Mouse (Mus musculus): ENCODE results near the gene Epn1.

Gene Epn1

DNA sequence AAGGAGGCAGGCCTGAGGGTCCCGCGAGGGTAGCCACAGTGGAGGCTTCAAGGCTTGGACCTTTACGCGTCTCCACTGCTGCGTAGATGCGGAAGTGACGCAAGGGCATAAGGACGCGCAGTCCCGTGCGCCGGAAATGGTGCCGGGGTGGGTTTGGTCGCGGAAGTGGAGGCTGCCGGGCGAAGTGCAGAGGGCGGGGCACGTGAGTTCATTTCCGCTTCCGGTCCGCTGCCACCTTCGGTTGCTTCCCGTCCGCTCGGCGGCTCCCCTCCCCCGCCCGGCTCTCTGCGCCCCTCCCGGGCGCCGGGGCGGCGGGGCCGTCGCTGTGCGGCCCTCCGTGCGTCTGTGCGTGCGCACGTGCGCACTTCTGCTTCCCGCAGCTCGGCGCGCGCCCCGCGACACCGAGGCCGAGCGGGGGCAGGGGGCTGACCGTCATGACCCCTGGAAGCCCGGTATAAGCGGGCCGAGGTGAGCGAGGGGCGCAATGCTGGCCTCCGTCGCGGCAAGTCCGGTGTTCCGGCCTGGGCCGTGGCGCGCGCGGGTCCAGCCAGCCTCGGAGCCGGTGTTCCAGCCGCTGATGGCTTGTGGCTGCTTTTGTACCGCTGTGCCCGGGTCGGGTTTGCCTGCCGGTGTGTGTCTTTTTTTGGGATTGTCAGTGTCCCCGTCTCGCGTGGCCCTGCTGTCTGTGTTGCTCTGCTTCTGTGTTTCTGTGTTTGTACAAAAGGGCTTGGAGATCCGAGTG lies at the start of gene Epn1:
Epn1 (plus strand) TSS at position 226 of the 742 bp plus-strand sequence.
- peak; percentile 91 to 92 for DNase-seq

DNA sequence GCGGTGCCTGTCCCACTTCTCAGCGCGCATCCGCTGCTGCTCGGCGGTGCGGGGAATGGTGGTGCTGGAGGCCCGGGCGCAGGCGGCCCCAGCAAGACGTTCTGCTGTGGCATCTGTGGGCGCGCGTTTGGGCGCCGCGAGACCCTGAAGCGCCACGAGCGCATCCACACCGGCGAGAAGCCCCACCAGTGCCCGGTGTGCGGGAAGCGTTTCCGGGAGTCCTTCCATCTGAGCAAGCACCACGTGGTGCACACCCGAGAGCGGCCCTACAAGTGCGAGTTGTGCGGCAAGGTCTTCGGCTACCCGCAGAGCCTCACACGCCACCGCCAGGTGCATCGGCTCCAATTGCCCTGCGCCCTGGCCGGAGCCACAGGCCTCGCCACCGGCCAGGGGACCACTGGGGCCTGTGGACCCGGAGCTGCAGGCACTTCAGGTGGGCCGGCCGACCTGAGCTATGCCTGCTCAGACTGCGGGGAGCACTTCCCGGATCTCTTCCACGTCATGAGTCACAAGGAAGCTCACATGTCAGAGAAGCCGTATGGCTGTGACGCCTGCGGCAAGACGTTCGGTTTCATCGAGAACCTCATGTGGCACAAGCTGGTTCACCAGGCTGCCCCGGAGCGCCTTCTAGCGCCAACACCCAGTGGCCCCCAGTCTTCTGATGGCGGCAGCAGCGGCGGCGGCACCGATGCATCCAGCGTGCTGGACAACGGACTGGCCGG lies 49.3 kb upstream of the Epn1 start:
- DNase-seq: no peak

DNA sequence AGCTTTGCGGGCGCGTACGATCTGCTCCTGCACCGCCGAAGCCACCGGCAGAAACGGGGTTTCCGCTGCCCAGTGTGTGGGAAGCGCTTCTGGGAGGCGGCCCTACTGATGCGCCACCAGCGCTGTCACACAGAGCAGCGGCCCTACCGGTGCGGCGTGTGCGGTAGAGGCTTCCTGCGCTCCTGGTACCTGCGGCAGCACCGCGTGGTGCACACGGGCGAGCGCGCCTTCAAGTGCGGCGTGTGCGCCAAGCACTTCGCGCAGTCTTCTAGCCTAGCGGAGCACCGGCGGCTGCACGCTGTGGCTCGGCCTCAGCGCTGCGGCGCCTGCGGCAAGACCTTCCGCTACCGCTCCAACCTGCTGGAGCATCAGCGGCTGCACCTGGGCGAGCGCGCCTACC lies 48.5 kb upstream of the Epn1 start:
- no peak for DNase-seq

- no peak for DNase-seq
These were observed 46.2 kb upstream of the Epn1 start, which contains the start of gene 4632433K11Rik for GRCm38 (mm10) chr7:5033818-5034217. 4632433K11Rik (plus strand) TSS chr7:5034118.

GRCm38 (mm10) chr7:5035628-5036027 lies 44.4 kb upstream of the Epn1 start:
- no peak for DNase-seq

- DNase-seq: no peak
These were observed 43.9 kb upstream of the Epn1 start for GRCm38 (mm10) chr7:5036136-5036535.

- no peak for DNase-seq
These were observed 43.0 kb upstream of the Epn1 start for GRCm38 (mm10) chr7:5037026-5037425.

DNA sequence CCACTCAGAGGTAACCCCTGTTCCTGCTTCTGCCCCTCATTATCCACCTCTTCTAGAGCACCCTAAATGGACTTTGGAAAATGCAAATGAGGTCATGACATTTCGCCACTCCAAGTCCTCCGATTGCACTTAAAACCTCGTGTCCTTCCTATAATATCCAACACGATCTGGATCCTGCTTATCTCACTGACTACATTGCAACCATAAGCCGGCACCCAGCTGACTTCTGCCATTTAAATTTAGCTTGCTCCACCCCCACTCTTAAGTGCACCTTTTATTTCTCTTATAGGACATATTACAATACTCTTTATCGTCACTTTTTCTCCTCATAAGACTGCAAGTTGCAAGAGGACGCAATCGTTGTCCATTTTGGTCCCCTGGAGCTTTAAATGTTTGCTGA lies 42.6 kb upstream of the Epn1 start:
- DNase-seq: no peak

GRCm38 (mm10) chr7:5038109-5038732 lies 41.8 kb upstream of the Epn1 start, which contains the start of gene Zfp784:
Zfp784 (minus strand) TSS chr7:5038446.
- peak; percentile 88 to 94 for DNase-seq

GRCm38 (mm10) chr7:5038940-5039339 lies 41.1 kb upstream of the Epn1 start:
- no peak for DNase-seq

DNA sequence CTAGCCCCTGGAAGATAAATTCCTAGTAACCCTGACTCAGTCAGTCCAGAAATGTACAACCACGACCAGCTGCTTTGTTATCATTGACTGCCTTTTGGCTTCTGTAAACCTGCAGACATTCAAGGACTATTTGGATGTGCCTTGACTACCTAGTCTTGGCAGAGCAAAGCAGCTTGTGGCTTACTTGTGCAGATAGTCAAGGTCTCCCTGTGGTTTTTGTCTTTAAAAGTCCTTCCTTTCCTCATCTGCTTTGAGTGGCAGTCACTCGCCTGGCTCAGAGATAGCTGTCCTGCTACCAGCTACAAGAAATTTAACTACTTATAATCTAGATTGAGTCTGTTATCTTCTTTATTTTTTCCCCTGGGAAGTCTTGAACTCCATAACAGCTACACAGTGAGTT lies 35.1 kb upstream of the Epn1 start:
- DNase-seq: no peak

DNA sequence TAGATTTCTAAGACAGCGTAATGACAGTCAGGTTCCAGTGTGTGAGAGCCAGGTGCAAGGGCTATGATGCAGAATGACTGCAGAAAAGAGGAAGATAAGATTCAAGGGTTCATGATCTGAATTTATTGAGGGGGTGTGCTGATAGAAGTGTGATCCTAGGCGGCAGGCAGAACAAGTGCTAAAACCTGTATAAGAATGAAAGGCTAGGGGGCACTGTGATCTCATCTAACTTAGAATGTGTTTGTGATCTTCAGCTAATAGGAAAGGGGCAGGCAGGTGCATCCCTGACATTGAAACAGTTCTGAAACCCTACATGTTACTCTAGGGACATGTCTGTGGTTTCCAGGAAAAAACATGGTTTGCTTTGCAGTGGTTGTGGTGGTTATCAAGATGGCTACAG lies 33.9 kb upstream of the Epn1 start:
- no peak for DNase-seq

GRCm38 (mm10) chr7:5047313-5047712 lies 32.7 kb upstream of the Epn1 start:
- no peak for DNase-seq

GRCm38 (mm10) chr7:5051193-5052192 lies 28.5 kb upstream of the Epn1 start, which contains the start of gene Zfp580:
Zfp580 (plus strand) TSS chr7:5051538.
- DNase-seq: peak; percentile 39 to 68

GRCm38 (mm10) chr7:5052438-5052837 lies 27.6 kb upstream of the Epn1 start:
- DNase-seq: no peak

DNA sequence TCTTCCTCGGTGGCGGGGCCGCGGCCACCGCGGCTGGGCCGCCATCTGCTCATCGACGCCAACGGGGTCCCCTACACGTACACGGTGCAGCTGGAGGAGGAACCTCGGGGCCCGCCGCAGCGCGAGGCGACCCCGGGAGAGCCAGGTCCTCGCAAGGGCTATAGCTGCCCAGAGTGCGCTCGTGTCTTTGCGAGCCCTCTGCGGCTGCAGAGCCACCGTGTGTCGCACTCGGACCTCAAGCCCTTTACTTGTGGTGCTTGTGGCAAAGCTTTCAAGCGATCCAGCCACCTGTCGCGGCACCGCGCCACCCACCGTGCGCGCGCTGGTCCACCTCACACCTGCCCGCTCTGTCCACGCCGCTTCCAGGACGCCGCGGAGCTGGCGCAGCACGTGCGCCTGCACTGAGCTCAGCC lies 27.1 kb upstream of the Epn1 start:
- DNase-seq: no peak

- no peak for DNase-seq
These were observed 26.4 kb upstream of the Epn1 start for GRCm38 (mm10) chr7:5053456-5054179.

GRCm38 (mm10) chr7:5056651-5057263 lies 23.3 kb upstream of the Epn1 start:
- no peak for DNase-seq

DNA sequence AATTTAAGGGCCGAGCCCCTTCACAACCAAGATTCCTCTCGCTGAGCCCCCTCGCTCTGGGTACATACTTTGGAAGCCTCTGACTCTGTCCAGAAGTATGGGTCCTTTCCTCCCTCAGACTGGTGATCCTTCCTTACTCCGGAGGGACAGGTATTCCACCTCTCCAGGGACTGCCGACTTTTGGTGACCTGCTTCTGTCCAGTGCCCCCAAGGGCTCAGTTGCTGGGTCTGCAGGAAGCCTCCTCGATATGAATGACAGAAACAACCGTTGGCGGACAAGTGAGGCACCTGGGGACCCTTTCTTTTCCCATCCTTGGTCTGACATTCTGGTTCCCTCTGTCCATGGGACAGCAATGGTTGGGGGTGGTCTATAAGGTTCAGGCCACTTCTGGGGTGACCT lies 22.7 kb upstream of the Epn1 start:
- no peak for DNase-seq

- no peak for DNase-seq
These were observed 22.2 kb upstream of the Epn1 start for GRCm38 (mm10) chr7:5057804-5058203.

DNA sequence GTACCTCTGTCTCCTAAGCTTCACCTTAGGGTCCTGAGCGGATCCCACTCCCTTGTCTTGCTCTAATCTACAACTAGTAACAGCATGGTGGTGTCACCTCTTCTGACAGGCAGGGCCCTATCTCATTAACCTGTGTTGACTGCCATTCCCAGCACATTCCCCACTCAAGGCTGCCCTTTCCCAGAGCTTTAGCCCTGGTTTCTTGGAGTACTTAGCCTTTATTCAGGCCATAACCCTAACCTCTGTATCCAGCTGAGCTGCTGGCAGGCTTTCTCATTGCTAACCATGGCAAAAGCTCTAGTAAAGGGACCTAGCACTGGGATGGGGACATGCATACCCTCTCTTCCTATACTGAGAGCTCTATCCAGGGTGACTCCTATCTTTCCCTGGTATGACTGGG lies 21.4 kb upstream of the Epn1 start:
- DNase-seq: no peak
